Mouse (Mus musculus): ENCODE data around the gene Sort1.

Sort1 gene

DNA sequence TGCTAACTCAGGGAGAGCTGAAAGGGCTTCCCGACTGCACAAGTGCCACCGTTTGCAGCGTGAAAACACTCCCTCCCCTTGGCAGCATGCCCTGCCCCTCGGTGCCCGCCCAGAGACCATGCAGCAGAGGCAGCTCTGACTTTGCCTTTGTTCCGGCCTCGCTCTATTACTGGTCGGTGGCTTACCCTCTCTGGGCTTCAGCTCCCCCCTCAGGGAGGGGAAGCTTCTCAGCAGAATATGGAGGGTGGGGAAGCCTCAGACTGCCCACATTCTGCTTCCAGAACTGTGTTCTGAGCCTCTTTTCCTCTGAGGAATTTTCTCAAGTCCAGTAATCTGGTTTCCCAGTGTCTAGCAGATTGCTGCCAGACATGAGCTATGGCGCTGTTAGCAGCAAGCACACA lies 44.6 kb downstream of the Sort1 start:
- DNase-seq = peak; percentile 84 to 91

DNA sequence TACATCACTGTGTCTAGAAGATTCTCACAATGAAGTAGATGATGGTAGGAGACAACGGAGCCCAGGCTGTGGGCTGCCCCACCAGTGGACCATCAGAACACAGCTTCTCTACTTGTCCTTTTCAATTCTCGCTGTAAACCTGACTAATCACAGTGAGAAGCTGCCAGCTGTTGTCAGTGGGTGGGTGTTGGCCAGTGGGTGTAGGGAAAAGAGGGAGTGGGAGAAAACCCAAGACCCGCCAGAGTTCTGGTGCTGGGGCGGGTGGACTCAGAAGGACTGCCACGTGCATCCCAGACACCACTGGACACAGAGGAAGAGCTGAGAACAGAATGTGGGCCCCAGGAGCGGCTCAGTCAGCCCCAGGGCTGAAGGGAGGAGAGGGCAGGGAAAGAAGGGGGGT lies 46.9 kb downstream of the Sort1 start:
- DNase-seq = no peak

DNA sequence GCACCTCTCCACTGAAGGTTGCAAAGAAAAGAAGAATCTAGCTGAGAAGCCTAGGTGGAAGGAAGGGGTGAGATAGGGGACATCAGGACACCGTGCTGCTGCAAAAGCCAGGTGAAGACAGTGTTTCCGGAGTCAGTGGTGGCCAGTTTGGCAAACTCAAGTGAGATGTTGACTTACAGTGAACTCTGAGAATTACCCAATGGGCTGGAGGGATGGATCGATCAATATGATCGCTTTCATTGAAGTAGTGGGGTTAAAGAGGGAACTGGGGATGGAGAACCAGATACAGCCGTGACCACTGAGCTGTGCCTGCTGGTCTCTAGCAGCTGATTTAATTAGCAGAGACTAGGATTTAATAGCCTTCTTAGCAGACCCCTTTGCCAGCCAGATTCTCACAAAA lies 53.0 kb downstream of the Sort1 start:
- DNase-seq = no peak

DNA sequence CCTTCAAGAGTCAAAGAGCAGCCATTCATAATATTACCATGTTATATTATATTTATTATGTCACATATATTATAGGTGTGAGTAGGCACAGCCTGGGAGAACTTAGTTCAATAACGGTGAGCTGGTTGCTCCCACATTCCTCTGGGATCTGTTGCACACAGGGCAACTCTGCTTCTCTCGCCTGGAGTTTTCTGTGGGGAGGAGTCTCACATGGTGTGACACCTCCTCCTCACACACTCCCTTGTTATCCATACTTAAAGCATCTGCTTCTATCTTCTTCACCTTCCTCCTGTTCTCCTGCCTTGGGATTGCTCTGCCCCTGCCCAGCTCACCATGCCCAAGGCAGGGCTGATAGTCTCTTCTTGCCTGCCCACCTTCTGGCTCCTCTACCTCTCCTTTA lies 57.2 kb downstream of the Sort1 start:
- DNase-seq = no peak

DNA sequence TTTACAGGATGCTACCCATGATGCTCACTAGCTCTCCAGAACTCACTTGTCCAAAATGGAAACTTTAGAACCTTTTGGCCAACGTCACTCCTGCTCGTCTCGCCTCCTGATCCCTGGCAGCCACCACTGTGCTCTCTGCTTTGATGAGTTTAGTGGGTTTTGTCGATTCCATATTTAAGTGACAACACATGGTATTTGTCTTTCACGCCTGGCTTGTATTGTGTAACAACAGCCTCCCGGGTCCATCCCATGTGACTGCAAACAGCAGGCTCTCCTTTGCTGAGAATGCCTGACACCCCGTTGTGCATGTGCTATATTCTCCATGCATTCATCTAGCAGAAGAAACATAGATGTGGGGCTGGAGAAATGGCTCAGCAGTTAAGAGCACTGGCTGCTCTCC lies 58.3 kb downstream of the Sort1 start:
- peak; percentile 54 to 75 for DNase-seq

DNA sequence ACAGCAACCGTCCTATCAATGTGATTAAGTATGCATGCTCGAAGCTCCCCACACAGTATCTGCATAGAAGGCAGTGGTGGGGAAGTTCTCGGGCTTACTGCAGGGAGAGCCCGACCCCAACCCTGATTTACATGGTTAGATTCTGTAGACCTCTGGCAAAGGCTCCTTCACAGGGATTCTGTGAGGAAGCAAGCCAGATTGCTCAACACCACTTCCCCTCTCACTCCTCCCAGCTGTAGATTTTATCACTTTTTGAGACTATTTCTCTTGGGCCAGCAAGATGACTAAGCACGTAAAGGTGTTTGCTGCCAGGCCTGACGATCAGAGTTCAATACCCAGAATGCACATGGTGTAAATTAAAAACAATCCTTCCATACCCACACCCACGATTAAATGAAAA lies 62.0 kb downstream of the Sort1 start:
- DNase-seq = no peak

DNA sequence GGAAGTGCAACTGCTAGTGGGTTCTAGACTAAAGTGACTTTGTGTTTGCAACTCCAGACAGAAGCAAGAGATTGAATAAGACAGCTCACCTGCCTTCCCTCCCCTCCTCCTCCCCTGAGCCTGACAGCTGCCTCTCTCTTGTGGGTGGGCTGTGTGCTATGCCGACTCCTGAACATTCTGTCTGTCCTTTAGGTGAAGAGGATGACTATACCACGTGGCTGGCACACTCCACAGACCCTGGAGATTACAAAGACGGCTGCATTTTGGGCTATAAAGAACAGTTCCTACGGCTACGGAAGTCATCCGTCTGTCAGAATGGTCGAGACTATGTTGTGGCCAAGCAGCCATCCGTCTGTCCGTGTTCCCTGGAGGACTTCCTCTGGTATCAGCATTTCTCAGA lies 64.5 kb downstream of the Sort1 start:
- no peak for DNase-seq

- DNase-seq = no peak
Measured at GRCm38 (mm10) chr3:108355245-108355644, 71.4 kb downstream of the Sort1 start.

DNA sequence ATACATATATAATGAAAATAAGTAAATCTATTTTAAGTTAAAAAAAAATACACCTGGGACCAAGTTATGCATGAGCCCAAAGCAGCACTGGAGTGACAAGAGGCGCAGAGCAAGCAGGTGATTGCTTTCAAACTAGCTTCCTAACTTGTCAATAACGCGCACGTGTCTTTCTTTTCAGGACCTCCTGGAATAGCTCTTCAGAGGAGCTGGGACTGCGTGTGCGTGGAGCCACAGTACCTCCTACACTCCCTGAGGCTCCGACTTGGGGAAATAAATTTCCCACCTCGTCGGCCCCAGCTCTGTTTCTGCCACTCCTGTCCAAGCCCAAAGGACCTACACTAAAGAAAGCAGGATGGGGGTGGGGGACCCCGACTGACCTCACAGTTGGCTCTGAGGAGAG lies 73.2 kb downstream of the Sort1 start:
- no peak for DNase-seq

GRCm38 (mm10) chr3:108358445-108358844 lies 74.6 kb downstream of the Sort1 start:
- no peak for DNase-seq

DNA sequence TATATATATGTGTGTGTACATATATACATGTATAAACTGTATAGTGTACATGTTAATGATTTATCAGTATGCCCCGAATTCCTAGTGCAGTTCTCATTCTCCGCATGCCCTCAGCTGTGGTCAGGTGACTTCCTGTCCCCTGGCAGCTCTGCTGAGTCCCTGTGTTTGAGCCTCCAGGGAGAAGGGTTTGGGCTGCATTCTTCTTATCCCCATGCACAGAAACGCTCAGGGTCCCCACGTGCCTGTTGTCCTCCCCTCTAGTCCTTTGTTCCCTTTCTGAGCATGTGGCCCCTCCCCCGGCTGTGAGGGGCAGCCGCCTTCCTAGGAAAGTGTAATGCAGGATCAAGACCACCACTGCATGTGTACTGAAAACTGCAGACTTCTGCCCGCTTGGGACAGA lies 77.0 kb downstream of the Sort1 start:
- DNase-seq = no peak

DNA sequence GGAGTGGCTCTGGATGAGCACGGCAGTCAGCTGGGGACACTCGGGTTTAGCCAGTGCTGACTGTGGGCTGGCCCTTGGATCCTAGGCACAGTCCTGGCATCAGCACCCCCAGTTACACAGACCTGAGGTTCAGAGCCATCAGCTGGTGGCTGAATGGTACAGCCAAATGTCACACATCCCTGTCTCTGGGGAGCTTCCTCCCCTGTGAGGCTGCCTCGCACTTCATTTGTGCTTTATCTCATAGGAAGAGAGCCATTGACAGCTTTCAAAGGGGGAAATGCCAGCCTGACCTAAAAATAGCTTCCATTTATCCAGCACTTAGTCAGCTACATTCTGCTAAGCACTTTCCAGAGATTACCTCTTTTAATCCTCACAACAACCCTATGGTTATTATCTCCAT lies 79.7 kb downstream of the Sort1 start:
- DNase-seq = peak in 1 of 2 experiments; percentile 37

DNA sequence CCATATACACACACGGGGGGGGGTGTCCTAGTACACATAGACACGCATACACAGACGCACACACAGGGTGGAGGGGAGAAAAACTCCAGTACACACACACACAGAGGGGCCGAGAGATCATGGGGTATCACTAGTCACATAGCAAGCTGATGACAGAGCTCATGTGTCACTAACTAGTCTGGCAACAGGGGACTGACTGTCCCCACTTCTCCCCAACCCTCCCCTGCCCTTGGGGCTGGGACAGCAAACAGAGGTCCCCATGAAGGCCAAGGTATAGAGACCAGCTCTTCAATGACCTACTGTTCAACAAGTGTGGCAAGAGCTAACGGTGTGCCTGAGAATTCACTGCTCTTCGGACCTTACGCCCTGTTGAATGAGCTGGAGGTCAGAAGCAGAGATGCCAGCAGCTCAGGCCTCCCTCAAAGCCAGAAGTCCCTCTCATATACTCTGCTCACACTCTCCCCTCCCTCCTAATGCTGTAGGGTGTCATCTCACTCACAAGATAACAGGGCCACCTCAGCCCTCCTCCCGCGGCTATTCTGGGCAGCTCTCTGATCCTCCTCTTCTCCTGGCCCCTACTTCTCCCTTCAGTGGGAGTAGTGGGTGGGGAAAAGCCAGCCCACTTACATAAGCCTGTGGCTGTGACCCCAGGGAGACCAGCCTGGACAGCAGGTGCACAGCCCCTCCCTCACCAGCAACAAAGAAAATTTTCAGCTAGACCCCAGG lies 80.6 kb downstream of the Sort1 start, which contains the start of gene Mybphl:
TSS of gene Mybphl (plus strand) at position 642 of the 726 bp plus-strand sequence.
- DNase-seq = no peak

GRCm38 (mm10) chr3:108367173-108367572 lies 83.3 kb downstream of the Sort1 start:
- DNase-seq = no peak

GRCm38 (mm10) chr3:108367828-108368227 lies 83.9 kb downstream of the Sort1 start:
- no peak for DNase-seq

GRCm38 (mm10) chr3:108368721-108369120 lies 84.8 kb downstream of the Sort1 start:
- no peak for DNase-seq

- DNase-seq = peak; percentile 49 to 55
Measured at GRCm38 (mm10) chr3:108372274-108372673, 88.4 kb downstream of the Sort1 start.

GRCm38 (mm10) chr3:108372691-108373090 lies 88.8 kb downstream of the Sort1 start:
- DNase-seq = peak in 1 of 2 experiments; percentile 31

- no peak for DNase-seq
Measured at GRCm38 (mm10) chr3:108378875-108379663, 95.2 kb downstream of the Sort1 start.

DNA sequence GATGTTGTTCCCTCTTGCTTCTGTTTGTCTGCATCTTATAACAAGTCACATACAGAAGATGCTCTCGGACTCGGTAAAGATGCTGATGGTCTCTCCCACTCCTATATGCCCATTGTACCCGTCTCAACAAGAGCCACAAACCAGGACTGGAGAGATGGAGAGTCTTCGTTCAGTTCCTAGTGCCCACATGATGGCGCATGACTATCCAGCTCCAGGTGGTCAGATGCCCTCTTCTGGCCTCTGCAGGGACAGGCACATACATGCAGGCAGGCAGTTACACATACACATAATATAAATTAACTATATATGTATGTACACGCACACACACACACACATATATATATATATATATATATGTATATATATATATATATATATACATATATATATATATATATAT lies 96.8 kb downstream of the Sort1 start:
- no peak for DNase-seq

DNA sequence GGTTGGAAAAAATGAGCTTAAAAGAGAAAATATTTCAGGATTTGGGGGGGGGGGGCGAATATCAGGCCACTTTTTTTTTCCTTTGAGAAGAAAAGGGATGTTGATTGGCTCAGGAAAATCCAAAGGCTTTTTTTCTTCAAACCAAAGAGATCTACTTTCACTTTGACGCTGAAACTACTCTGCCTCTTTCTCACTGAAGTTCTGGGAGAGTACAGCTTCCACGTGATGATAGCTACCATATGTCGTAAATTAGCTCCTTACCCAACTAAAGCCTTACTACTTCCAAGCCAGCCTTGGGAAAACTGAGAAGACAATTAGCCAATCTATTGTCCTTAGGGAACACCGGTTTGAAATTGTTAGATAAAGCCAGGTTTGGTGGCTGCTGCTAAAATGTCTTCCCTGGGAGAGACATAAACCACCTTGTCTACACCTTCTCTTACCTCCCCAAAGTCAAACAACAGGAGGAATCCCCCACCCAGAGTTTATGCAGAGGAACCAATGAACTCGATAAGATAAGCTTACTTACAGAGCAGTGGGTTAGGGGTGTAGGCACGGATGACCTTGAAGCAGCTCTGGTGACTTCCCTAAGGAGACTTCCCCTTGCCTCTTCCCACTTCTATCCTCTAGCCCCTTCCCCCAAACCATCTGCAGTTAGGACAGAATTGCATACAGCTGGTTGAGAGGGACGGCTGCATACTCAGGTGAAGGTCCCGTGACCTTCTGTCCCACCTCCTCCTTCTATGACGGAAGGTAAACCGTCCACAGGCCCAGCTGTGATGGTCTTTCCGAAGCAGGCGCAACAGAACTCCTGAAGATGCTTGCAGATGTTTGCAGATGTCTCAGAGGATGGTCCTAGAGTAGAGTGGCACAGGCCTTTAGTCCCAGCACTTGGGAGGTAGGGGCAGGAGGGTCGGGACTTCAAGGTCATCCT lies 98.3 kb downstream of the Sort1 start:
- DNase-seq = no peak

GRCm38 (mm10) chr3:108383485-108384354 lies 99.8 kb downstream of the Sort1 start, which contains the start of gene Psrc1:
Psrc1 (plus strand) TSS chr3:108383839.
- DNase-seq = peak; percentile 90 to 93

Measured in lung, postnatal 4 days (tissue).